Mouse (Mus musculus): ENCODE measurements around the gene H1foo.

H1foo gene

DNA sequence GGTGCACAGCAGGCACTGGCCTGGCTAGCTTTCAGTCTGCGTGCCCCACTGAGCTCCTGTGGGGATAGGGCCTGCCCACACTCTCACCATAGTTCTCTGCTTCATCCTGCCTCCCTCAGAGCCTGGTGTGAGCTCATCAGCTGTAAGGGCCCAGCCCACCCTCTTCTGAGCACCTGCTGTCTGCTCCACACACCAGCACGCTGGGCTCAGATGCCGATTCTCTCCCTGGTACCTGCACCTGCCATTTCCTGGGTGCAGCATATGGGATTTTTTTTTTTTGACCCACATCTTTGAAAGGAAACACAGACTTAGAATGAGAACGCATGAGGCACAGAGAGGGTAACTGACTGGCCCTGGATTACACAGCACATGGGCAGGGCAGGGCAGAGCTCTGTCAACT, 44.9 kb downstream of the H1foo start:
- no peak for DNase-seq

DNA sequence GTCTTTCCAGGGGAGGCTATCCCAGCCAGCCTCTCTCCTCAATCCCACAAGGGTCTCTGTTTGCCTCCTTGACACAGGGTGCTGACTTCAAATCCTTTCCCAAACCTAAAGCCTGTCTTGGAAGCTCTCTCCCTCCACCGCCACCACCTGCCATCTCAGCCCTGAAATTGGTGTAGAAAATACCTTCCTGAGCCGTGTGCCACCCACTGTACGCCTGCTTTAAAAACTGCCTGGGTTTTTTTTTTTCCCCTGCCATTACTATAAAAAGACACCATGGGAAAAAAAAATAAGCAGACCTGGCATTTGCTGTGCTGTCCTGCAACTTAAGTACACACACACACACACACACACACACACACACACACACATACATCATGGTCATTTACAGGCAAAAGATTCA, 45.3 kb downstream of the H1foo start:
- DNase-seq = no peak

DNA sequence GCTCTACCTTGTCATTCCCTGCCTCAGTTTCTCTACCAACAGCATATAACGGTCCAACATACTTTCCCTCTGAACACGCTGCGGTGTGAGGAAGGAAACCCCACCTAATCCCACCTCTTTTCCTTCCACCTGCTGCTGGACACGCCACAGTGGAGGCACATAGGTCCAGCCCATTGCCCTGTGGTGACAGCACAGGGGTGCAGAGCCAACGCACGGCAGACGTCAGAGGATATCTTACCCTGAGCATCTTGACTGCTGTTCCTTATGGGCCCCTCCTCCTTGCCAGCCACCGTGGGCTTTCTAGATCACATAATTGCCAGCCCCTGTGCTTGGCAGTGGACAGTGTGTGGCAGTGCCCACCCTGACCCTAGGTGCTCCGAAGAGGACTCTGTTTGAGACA, 45.7 kb downstream of the H1foo start:
- no peak for DNase-seq

DNA sequence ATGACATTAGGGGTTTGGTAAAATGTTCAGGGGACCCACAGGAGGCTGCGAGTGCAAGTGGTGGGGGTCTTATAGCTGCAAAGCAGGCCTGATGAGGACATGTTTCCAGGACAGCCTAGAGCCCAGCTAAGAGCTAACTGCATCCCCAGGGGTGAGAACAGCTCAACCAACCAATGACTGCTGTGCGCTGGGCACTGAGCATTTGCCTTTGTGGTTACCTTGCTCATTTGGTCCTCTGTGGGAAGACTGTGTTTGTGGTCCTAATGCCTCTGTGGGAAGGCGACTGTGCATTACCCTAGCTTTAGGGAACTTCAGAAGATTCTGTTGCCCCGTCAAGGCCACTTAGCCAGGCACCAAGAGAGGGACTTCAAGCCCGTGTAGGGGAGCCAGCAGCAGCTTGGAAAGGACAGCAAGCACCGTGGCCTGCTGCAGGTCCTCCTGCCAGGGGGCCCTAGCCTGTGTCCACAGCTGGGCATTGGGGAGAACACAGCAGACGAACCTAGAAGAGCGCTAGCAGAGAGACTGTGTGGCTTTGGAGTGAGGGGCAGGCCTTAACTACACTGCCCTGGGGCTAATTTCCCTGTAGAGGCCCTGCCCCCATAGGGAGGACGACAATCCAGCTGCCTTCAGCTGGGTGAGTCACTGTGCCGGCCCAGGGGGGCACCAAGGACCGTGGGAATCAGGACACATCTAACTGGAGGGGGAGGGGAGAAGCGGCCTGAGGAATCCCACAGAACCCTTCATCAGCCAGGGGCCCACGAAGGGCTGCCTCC, 46.6 kb downstream of the H1foo start:
- no peak for DNase-seq

DNA sequence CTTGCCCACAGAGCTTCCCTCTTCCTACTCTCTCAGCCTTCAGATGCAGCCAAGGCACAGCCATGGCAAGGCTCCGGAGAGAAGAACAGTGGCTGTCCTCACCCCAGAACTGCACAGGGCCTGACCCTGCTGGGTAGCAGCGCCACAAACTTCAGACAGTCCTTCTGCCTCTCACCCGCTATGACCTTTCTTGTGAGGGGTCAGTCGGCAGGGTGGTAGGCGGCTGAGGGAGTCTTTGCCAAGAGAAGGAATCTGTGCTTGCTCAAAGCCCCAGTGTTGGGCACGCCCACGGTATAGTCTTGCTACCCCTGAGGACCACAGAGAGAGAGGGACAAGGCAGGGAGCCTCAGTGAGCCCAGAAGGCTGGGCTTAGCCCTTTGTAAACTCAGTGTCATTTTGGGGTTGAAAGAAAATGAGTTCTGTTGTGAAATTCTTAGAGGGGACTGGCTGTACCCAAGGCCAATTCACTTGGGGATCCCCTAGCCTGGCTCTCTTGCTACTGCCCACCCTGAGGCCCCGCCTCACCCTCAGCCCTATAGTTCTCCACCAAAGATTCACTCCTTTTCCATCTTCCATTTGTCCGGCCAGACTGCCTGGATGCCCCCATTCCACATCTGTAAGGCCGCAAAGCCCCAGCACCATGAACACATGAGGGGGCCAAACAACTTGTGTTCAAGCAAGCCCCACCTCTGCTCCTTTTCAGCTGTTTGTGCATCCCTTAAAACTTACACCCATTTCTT, 47.3 kb downstream of the H1foo start:
- no peak for DNase-seq

DNA sequence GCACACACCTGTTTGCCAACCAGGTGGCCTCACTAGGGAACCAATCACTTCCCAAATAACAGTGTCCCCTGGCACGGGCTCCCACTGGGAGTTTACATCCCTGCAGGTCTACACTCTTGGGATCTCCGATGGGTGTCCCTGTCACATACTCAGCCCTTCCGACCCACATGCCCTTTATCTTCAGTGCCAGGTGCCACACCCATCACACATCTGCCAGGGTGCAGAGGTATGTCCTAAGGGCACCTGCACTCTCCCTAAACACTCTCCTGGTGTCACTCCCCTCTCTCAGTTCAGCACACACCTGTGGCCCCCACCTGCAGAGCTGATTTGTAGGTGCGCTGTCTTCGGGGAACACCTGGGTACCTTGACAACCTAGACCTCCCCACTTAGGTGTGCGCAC, 48.2 kb downstream of the H1foo start:
- DNase-seq = no peak

DNA sequence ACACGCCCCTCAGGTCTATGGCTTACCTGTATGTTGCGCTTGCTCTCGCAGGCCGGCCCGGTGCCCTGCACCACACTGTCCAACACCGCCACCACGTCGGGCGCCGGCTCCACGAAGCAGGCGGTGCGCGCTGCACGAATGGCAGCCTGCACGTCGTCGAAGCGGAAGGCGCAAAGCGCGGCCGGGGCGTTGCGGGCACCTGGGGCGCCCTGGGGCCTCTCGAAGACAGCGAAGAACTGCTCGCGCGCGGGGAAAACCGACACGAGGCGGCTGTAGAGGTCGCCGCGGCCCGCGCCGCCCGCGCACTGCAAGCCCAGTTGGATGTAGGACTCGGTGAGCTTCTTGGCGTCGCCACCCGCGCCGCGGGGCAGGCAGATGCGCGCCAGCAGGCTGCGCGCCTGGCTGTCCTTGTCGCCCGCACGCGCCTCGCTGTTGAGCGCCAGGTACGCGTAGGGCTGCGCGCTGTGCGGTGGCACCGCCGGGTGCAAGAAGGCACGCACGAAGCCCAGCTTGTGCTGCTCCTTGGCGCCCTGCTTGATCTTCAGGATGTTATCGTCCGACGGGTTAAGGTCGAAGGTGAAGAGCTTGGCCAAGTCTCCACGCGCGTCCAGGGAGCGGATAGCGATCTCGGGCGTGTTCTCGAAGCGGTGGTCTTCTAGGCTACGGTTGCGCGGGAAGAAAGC, 48.9 kb downstream of the H1foo start:
- no peak for DNase-seq

DNA sequence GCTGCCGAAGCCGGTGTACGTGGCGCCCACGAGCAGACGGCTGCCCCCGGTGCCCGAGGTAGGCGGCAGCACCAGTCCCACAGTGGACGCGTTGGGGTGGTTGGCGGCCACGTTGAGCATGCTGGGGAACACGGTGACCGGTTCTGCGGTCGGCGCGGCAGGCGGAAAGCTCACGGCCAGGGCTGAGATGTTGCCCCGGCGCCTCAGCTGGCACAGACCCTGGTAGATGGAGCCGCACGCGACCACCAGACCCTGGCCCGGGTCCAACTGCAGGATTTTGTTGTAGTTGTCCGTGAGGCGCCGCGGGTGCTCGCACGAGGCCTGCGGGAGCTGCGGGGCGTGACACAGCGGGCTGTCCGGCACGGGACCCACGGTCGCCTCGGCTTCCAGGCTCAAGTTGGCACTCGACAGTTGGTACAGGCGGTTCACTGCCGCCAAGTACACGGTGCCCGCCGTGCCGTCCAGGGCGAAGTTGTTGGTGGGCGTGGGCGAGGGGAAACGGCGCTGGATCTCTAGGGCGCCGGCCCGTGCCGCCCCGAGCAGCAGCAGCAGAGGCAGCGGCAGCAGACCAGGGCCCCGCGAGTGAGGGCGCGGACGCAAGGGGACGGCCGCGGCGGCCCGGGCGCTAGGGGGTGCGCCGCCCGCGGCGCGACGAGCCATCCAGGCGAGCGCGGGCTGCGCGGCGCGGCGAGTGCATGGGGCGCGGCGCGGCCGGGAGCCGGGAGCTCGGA, 49.6 kb downstream of the H1foo start:
- DNase-seq = no peak

DNA sequence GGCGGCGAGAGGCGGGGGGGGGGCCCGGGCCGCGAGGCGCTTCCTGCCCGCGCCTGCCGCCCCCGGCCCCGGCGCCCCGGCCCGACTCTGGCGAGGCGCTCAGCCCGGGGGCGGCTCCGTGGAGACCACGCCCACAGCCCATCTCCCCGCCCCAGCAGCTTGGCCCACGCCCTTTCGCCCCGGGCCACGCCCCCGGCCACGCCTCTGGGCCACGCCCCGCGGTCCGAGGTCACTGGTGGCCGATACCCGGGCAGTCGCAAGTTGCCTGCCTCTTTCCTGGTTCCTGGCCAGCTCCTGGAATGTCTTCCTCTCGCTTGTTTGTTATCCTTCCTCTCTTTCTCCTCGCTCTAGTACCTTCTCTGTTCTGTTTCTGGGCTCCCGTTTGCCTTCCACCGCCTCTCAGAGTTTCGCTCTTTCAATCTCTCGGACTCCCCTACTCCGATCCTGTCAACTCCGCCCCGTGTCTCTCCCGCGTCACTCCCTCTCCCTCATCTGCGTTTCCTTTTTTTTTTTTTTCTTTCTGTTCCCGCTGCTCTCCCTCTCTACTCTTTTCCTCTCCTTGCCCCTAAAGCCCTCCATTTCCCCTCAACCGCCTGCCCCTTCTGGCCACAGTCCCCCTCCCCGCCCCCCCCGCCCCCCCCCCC, 50.3 kb downstream of the H1foo start, which contains the start of gene Plxnd1:
Gene Plxnd1, minus strand, starts transcription at position 129 of the 644 bp plus-strand sequence.
- DNase-seq = peak; percentile 93

DNA sequence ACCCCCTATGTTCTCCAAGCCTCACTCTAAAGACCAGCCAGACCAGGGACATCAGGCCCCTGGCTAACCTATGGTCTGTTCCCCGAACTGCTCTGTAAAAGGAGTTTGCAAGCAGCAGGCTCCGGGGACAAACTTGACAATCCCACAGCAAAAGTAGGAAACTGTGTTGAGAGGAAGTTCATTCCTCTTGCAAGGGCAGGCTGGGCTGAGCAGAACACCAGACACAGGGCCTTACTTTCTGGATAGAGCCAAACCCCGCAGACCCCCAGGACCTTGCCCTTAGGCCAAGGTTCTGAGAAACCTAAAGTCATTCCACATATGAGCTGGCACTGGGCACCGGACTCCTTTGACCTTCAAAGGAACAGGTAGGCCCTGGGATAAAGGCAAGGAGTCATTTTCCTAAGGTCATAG, 50.8 kb downstream of the H1foo start:
- DNase-seq = no peak

DNA sequence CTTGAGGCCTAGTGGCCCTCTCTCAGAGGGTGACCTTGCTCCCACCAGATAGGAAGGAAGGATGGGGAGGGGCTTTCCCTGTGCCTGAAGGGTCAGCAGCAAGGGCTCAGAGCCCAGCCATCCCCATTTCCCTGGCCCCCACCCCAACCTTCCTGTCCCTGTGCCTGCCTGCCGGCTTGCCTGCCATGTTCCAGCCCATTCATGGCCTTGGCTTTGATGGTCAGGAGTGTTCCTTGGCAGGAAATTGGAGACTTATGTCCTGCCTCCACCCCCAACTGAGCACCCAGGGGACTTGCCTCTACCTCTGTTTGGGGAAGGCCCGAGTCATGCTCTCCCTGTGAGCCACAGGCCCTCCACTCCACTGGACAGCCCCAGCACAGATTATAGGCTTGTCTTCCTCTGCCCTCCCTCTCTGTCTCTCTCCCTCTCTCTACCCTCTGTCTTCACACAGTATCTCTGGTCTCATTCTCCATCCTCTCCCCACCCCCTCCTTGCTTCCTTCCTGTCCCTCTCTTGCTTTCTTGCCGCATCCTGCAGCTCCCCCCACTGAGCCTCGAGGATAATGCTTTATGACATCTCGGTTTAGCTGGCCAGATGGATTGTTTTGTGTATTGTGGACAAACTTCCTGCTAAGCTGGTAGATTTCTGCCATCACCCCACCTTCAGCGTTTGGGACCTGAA, 51.6 kb downstream of the H1foo start:
- DNase-seq = peak; percentile 82

DNA sequence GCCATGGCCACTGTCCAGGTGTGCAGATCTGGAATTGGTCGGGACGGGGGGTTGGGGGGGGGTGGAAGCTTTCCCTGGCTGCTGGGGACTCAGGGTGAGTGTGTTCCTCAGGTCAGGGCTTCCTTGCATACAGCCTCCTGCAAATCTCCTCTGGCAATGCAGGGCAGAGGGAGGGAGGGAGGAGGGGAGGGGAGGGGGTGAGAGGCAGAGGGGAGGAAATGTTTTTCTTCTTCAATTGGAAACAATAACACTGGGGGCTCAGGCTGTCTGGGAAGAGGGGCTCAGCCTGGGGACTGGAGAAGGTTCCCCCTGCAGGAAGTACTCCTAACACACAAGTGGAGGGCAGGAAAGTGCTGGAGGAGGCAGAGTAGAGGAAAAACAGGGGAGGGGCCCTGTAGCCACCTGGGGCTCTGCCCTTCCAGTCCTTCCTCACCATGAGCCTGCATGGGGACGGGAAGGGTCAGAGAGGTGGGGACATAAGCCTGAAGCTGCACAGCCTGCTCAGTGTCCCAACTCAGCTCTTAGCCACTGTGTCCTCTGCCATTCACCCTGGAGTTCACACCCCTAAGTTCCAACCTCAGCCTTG, 53.1 kb downstream of the H1foo start:
- no peak for DNase-seq

DNA sequence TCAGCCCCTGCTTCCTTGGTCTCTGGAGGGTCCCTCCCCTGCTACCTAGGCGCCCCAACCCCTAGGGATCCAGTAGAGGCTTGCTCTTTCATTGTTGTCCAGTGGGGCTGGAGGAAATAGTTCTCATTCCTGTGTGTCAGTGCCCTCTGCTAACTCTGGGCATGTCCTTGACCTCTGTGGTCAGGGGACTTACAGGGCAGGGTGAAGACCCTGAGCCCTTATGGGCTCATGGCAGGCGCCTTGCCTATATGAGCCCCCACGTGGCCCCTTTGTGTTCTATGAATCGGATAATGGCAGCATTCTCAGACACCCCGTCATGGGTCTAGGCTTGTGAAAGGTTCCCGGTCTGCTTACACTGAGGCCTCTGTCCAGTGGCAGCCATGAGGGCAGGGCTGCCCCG, 54.0 kb downstream of the H1foo start:
- no peak for DNase-seq

DNA sequence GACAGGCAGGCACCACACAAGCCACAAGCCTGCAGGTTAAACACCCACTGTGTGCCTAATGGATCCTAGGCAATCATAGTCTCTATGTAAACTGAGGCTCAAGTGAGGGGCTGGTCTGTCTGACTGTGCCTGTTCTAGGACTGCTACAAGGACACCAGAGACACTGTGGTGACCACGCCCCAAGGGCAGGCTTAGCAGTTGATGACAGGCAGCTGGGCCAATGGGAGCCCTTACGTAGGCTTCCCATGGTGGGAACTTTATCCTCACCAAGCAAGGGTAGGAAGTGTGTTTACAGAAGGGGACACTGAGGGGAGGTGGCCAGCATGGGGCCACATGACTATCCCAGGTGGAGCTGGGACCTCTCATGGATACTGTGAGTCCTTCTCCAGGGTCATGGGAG, 54.5 kb downstream of the H1foo start:
- no peak for DNase-seq

Data from kidney, adult 11 months (tissue).